Mouse (Mus musculus) heart, postnatal 10 days (tissue): ENCODE data around the gene Mrc2. TPM values are rescaled to one million over a fixed set of nuclear protein-coding genes. Genes with fewer than 3 reads are reported as not detected.

Source experiments
- DNase-seq, 2 experiments: peaks; one replicate each; pipeline ENCODE4 v3.0.0; 2021
- intact Hi-C: fragments of 180-260 bp; cut with DNase I; formaldehyde crosslinking; loops from one replicate; pipeline ENCODE4 v1.15.1; 2025
- total RNA-seq, 2 experiments: library from RNA; stranded (reverse); gene quantifications; 2 replicates each; pipeline ENCODE4 v1.2.3; 2021

The Mrc2 gene
- total RNA-seq, 2 experiments from 2014 or later, result 35.1 to 35.9 TPM

GRCm38 (mm10) chr11:105296084-105296483 lies 3.6 kb downstream of the Mrc2 start:
- DNase-seq, result no peak
- intact Hi-C loops, result no loop called here

- intact Hi-C loops, result no loop called here
- DNase-seq, result no peak
Observed at GRCm38 (mm10) chr11:105310197-105310596, 17.8 kb downstream of the Mrc2 start.

- intact Hi-C loops, result no loop called here
- DNase-seq, result peak; percentile 60 to 74
Observed at GRCm38 (mm10) chr11:105311291-105311975, 19.0 kb downstream of the Mrc2 start.

- intact Hi-C loops, result loop anchor here (2.0 kb wide), 1 partner anchor 20 kb away; the partner anchor contains the start of gene Mrc2
- no peak for DNase-seq
Observed at GRCm38 (mm10) chr11:105312311-105312942, 20.0 kb downstream of the Mrc2 start.

GRCm38 (mm10) chr11:105312972-105313632 lies 20.7 kb downstream of the Mrc2 start:
- peak; percentile 66 to 70 for DNase-seq
- intact Hi-C loops, result loop anchor here (2.0 kb wide), 1 partner anchor 20 kb away; the partner anchor contains the start of gene Mrc2

GRCm38 (mm10) chr11:105313633-105314014 lies 21.2 kb downstream of the Mrc2 start:
- no peak for DNase-seq
- intact Hi-C loops, result loop anchor here (2.0 kb wide), 1 partner anchor 21 kb away; the partner anchor contains the start of gene Mrc2

GRCm38 (mm10) chr11:105315296-105315695 lies 22.9 kb downstream of the Mrc2 start:
- no peak for DNase-seq
- intact Hi-C loops, result no loop called here

- DNase-seq, result no peak
Observed at GRCm38 (mm10) chr11:105316121-105316520, 23.7 kb downstream of the Mrc2 start.

GRCm38 (mm10) chr11:105317769-105318168 lies 25.3 kb downstream of the Mrc2 start:
- no peak for DNase-seq
- intact Hi-C loops, result no loop called here

More at GRCm38 (mm10) chr11:105316121-105316520, 23.7 kb downstream of the Mrc2 start:
- intact Hi-C loops, result no loop called here

GRCm38 (mm10) chr11:105321090-105321489 lies 28.6 kb downstream of the Mrc2 start:
- intact Hi-C loops, result no loop called here
- DNase-seq, result no peak

GRCm38 (mm10) chr11:105323530-105323929 lies 31.1 kb downstream of the Mrc2 start:
- intact Hi-C loops, result no loop called here
- DNase-seq, result no peak

GRCm38 (mm10) chr11:105327101-105327500 lies 34.7 kb downstream of the Mrc2 start:
- no peak for DNase-seq
- intact Hi-C loops, result no loop called here

GRCm38 (mm10) chr11:105329962-105330361 lies 37.5 kb downstream of the Mrc2 start:
- intact Hi-C loops, result no loop called here

GRCm38 (mm10) chr11:105331129-105331528 lies 38.7 kb downstream of the Mrc2 start:
- intact Hi-C loops, result no loop called here
- no peak for DNase-seq

More at GRCm38 (mm10) chr11:105329962-105330361, 37.5 kb downstream of the Mrc2 start:
- no peak for DNase-seq

GRCm38 (mm10) chr11:105331732-105332131 lies 39.3 kb downstream of the Mrc2 start:
- intact Hi-C loops, result no loop called here

GRCm38 (mm10) chr11:105332468-105332867 lies 40.0 kb downstream of the Mrc2 start:
- intact Hi-C loops, result no loop called here
- DNase-seq, result peak; percentile 52 to 74

More at GRCm38 (mm10) chr11:105331732-105332131, 39.3 kb downstream of the Mrc2 start:
- DNase-seq, result peak; percentile 61 to 86

- intact Hi-C loops, result no loop called here
- DNase-seq, result no peak
Observed at GRCm38 (mm10) chr11:105333867-105334670, 41.6 kb downstream of the Mrc2 start.

GRCm38 (mm10) chr11:105338596-105339390 lies 46.4 kb downstream of the Mrc2 start:
- intact Hi-C loops, result no loop called here
- DNase-seq, result no peak

GRCm38 (mm10) chr11:105345284-105345683 lies 52.8 kb downstream of the Mrc2 start:
- intact Hi-C loops, result loop anchor here (5.0 kb wide), 2 partner anchors 73 to 512 kb away; no protein-coding TSS in a partner anchor
- DNase-seq, result peak; percentile 39 to 46
